Mouse (Mus musculus): ENCODE data around the gene Zbtb34. TPM values are rescaled to one million over a fixed set of nuclear protein-coding genes. Genes with fewer than 3 reads are reported as not detected.

Gene Zbtb34
- 7.4 and 7.5 TPM in 2 replicates for polyA plus RNA-seq (2016; fragmentation: Nextera tagmentation; extraction: Ambion mirVana)

- Histone ChIP-seq H3K4me3 (peak within 1 kb of the TSS; percentile 100), H3K27me3 (replicated peaks; ENCODE audit: low read depth, poor library complexity, severe bottlenecking) (peaks cover 15% of the 10 kb centered on the region), H3K27ac (replicated peaks) (peak within 1 kb of the TSS; percentile 92), H3K36me3 (replicated peaks) (peaks cover 23% of the 10 kb centered on the region), H3K9me3 (no peaks in the 10 kb centered on the region), H3K4me1 (peaks cover 45% of the 10 kb centered on the region)
- under 1% methylated on average over 100 of the region's 102 CpGs for WGBS
- DNase-seq (ENCODE audit: low spot score) = peak; percentile 85
Measured at GRCm38 (mm10) chr2:33430771-33431699, at the start of gene Zbtb34. Zbtb34 (minus strand) TSS chr2:33431324.

- Histone ChIP-seq H3K4me3 (no peak overlapping the region), H3K36me3 (replicated peaks) (no peaks in the 10 kb centered on the region), H3K9me3 (no peaks in the 10 kb centered on the region), H3K27ac (replicated peaks) (no peak overlapping the region), H3K4me1 (peaks cover 6% of the 10 kb centered on the region; the same call in 1 of the 2 replicates), H3K27me3 (replicated peaks; ENCODE audit: low read depth, poor library complexity, severe bottlenecking) (no peaks in the 10 kb centered on the region)
- WGBS = 89% methylated on average over 10 of the region's 10 CpGs
- DNase-seq (ENCODE audit: low spot score) = no peak
Measured at GRCm38 (mm10) chr2:33477961-33478755, 47.0 kb upstream of the Zbtb34 start.

- H3K4me1 ChIP-seq = peaks cover 6% of the 10 kb centered on the region; the same call in 1 of the 2 replicates
- no peak overlapping the region for H3K4me3 ChIP-seq
- peak; percentile 40 for DNase-seq (ENCODE audit: low spot score)
- no peaks in the 10 kb centered on the region for H3K36me3 ChIP-seq (replicated peaks)
- no peaks in the 10 kb centered on the region for H3K27me3 ChIP-seq (replicated peaks; ENCODE audit: low read depth, poor library complexity, severe bottlenecking)
- H3K27ac ChIP-seq (replicated peaks) = no peak overlapping the region
- no peaks in the 10 kb centered on the region for H3K9me3 ChIP-seq
Measured at GRCm38 (mm10) chr2:33475961-33476360, 44.8 kb upstream of the Zbtb34 start.

- Histone ChIP-seq H3K27me3 (replicated peaks; ENCODE audit: low read depth, poor library complexity, severe bottlenecking) (no peaks in the 10 kb centered on the region), H3K4me1 (peaks cover 23% of the 10 kb centered on the region), H3K27ac (replicated peaks) (peak within 1 kb of the TSS; percentile 92), H3K9me3 (no peaks in the 10 kb centered on the region), H3K4me3 (peak within 1 kb of the TSS; percentile 99), H3K36me3 (replicated peaks) (peaks cover 16% of the 10 kb centered on the region)
- WGBS = 6% methylated on average over 36 of the region's 36 CpGs
- peak; percentile 97 for DNase-seq (ENCODE audit: low spot score)
Measured at GRCm38 (mm10) chr2:33468466-33469097, 37.5 kb upstream of the Zbtb34 start, which contains the start of gene Zbtb43. Zbtb43 (minus strand) TSS chr2:33468559.

GRCm38 (mm10) chr2:33467546-33468465 lies 36.7 kb upstream of the Zbtb34 start:
- Histone ChIP-seq H3K27me3 (replicated peaks; ENCODE audit: low read depth, poor library complexity, severe bottlenecking) (no peaks in the 10 kb centered on the region), H3K4me1 (peaks cover 23% of the 10 kb centered on the region), H3K9me3 (no peaks in the 10 kb centered on the region), H3K4me3 (peak overlapping the region; percentile 99), H3K27ac (replicated peaks) (peak overlapping the region; percentile 92), H3K36me3 (replicated peaks) (peaks cover 24% of the 10 kb centered on the region)
- WGBS = 6% methylated on average over 57 of the region's 57 CpGs
- DNase-seq (ENCODE audit: low spot score) = no peak

GRCm38 (mm10) chr2:33465966-33466365 lies 34.8 kb upstream of the Zbtb34 start:
- H3K9me3 ChIP-seq = no peaks in the 10 kb centered on the region
- no peak overlapping the region for H3K4me3 ChIP-seq
- H3K4me1 ChIP-seq = peaks cover 23% of the 10 kb centered on the region
- WGBS = 74% methylated on average over 4 of the region's 4 CpGs
- H3K27me3 ChIP-seq (replicated peaks; ENCODE audit: low read depth, poor library complexity, severe bottlenecking) = no peaks in the 10 kb centered on the region
- no peak for DNase-seq (ENCODE audit: low spot score)
- peaks cover 42% of the 10 kb centered on the region for H3K36me3 ChIP-seq (replicated peaks)
- H3K27ac ChIP-seq (replicated peaks) = no peak overlapping the region

- DNase-seq (ENCODE audit: low spot score) = no peak
- Histone ChIP-seq H3K27ac (replicated peaks) (no peak overlapping the region), H3K36me3 (replicated peaks) (peaks cover 50% of the 10 kb centered on the region), H3K4me1 (peaks cover 23% of the 10 kb centered on the region), H3K9me3 (no peaks in the 10 kb centered on the region), H3K4me3 (no peak overlapping the region), H3K27me3 (replicated peaks; ENCODE audit: low read depth, poor library complexity, severe bottlenecking) (no peaks in the 10 kb centered on the region)
- 63% methylated on average over 5 of the region's 5 CpGs for WGBS
Measured at GRCm38 (mm10) chr2:33465215-33465614, 34.1 kb upstream of the Zbtb34 start.

- Histone ChIP-seq H3K36me3 (replicated peaks) (peaks cover 79% of the 10 kb centered on the region), H3K9me3 (no peaks in the 10 kb centered on the region), H3K27ac (replicated peaks) (no peak overlapping the region), H3K4me1 (peaks cover 15% of the 10 kb centered on the region), H3K4me3 (no peak overlapping the region), H3K27me3 (replicated peaks; ENCODE audit: low read depth, poor library complexity, severe bottlenecking) (no peaks in the 10 kb centered on the region)
- WGBS = 89% methylated on average over 7 of the region's 7 CpGs
- DNase-seq (ENCODE audit: low spot score) = no peak
Measured at GRCm38 (mm10) chr2:33462066-33462465, 30.9 kb upstream of the Zbtb34 start.

GRCm38 (mm10) chr2:33461066-33461465 lies 29.9 kb upstream of the Zbtb34 start:
- Histone ChIP-seq H3K27ac (replicated peaks) (no peak overlapping the region), H3K4me3 (no peak overlapping the region), H3K36me3 (replicated peaks) (peaks cover 83% of the 10 kb centered on the region), H3K4me1 (peaks cover 11% of the 10 kb centered on the region), H3K27me3 (replicated peaks; ENCODE audit: low read depth, poor library complexity, severe bottlenecking) (no peaks in the 10 kb centered on the region), H3K9me3 (no peaks in the 10 kb centered on the region)
- 91% methylated on average over 1 of the region's 1 CpGs for WGBS
- no peak for DNase-seq (ENCODE audit: low spot score)

- Histone ChIP-seq H3K27me3 (replicated peaks; ENCODE audit: low read depth, poor library complexity, severe bottlenecking) (no peaks in the 10 kb centered on the region), H3K36me3 (replicated peaks) (peaks cover 90% of the 10 kb centered on the region)
- WGBS = 86% methylated on average over 4 of the region's 4 CpGs
Measured at GRCm38 (mm10) chr2:33459660-33460059, 28.5 kb upstream of the Zbtb34 start.

GRCm38 (mm10) chr2:33456696-33457095 lies 25.6 kb upstream of the Zbtb34 start:
- Histone ChIP-seq H3K4me1 (no peaks in the 10 kb centered on the region; the same call in 1 of the 2 replicates), H3K27me3 (replicated peaks; ENCODE audit: low read depth, poor library complexity, severe bottlenecking) (no peaks in the 10 kb centered on the region), H3K4me3 (no peak overlapping the region), H3K9me3 (no peaks in the 10 kb centered on the region), H3K27ac (replicated peaks) (no peak overlapping the region), H3K36me3 (replicated peaks) (peaks cover 91% of the 10 kb centered on the region)
- 83% methylated on average over 3 of the region's 3 CpGs for WGBS
- no peak for DNase-seq (ENCODE audit: low spot score)

More at GRCm38 (mm10) chr2:33459660-33460059, 28.5 kb upstream of the Zbtb34 start:
- Histone ChIP-seq H3K4me3 (no peak overlapping the region), H3K9me3 (no peaks in the 10 kb centered on the region), H3K27ac (replicated peaks) (no peak overlapping the region), H3K4me1 (no peaks in the 10 kb centered on the region)
- DNase-seq (ENCODE audit: low spot score) = no peak
